8 mouse cellular contexts compared by ENCODE assay signal in genomic region chr12:85598611-85599477, GRCm38 (mm10). TPM values are rescaled to one million over a fixed set of nuclear protein-coding genes. Genes with fewer than 3 reads are reported as not detected.
DNase-seq lines count a peak whose midpoint lies in the region; ATAC-seq and TF ChIP-seq lines count a peak whose summit lies in the region.

Gene Jdp2, plus strand, starts transcription at chr12:85599027.

- peak within 1 kb of the TSS; percentile 77 for H3K27ac ChIP-seq in forebrain, embryonic 14.5 days (ENCODE audit: low read depth, low read length)
- H3K27ac ChIP-seq in neural tube, embryonic 14.5 days (ENCODE audit: low read depth, low read length) = peak within 1 kb of the TSS; percentile 92
- peak within 1 kb of the TSS; percentile 56 for H3K27ac ChIP-seq in testis, adult 2 months (ENCODE audit: control insufficient read depth, insufficient read depth, low read depth, low read length)

- WGBS in forebrain, embryonic 14.5 days = 1% methylated on average over 63 of the region's 90 CpGs
- 1% methylated on average over 56 of the region's 90 CpGs for WGBS in neural tube, embryonic 14.5 days

- intact Hi-C loops in heart, postnatal 10 days (cut with DNase I) = loop anchor here (5.0 kb wide), 2 partner anchors 43 to 67 kb away; no protein-coding TSS in a partner anchor

- TF ChIP-seq POLR2A in testis, adult 2 months (IDR thresholded peaks at IDR 0.05; ENCODE audit: control insufficient read depth, low read depth, low read length) = 0 out of 2 replicates have a peak, but pooled peaks have one; percentile 17

- ATAC-seq in CD4-positive, CD25-positive, alpha-beta regulatory T cell, adult 4 months = peak; percentile 66
- ATAC-seq in cerebellum, adult (ENCODE audit: insufficient number of reproducible peaks, low FRiP score, low TSS enrichment) = peak; percentile 65
- peak; percentile 91 for ATAC-seq in forebrain, embryonic 14.5 days
- ATAC-seq in neural tube, embryonic 14.5 days (ENCODE audit: low read depth) = peak; percentile 89

- H3K4me3 ChIP-seq in forebrain, embryonic 14.5 days (ENCODE audit: low read depth, low read length) = peak within 1 kb of the TSS; percentile 70
- H3K4me3 ChIP-seq in neural tube, embryonic 14.5 days (ENCODE audit: low read depth, low read length) = peak within 1 kb of the TSS; percentile 89
- H3K4me3 ChIP-seq in testis, adult 2 months (ENCODE audit: control insufficient read depth, low read depth, low read length) = peak within 1 kb of the TSS; percentile 82

- H3K9me3 ChIP-seq in forebrain, embryonic 14.5 days (replicated peaks; ENCODE audit: control insufficient read depth, low read length) = no peaks in the 10 kb centered on the region
- no peaks in the 10 kb centered on the region for H3K9me3 ChIP-seq in neural tube, embryonic 14.5 days (ENCODE audit: control insufficient read depth, low read length)

- peak within 1 kb of the TSS; percentile 89 for H3K9ac ChIP-seq in forebrain, embryonic 14.5 days (ENCODE audit: low read length)
- H3K9ac ChIP-seq in neural tube, embryonic 14.5 days (replicated peaks; ENCODE audit: low read depth, low read length) = peak within 1 kb of the TSS; percentile 95

- H3K36me3 ChIP-seq in forebrain, embryonic 14.5 days (ENCODE audit: control insufficient read depth, insufficient read depth, low read length) = no peaks in the 10 kb centered on the region
- H3K36me3 ChIP-seq in neural tube, embryonic 14.5 days (ENCODE audit: control insufficient read depth, insufficient read depth, low read length) = no peaks in the 10 kb centered on the region
- H3K36me3 ChIP-seq in testis, adult 2 months (ENCODE audit: control insufficient read depth, insufficient read depth, low read length) = no peaks in the 10 kb centered on the region

- H3K4me1 ChIP-seq in forebrain, embryonic 14.5 days (ENCODE audit: control insufficient read depth, insufficient read depth, low read length) = peaks cover 6% of the 10 kb centered on the region; the same call in 1 of the 2 replicates
- peaks cover 39% of the 10 kb centered on the region for H3K4me1 ChIP-seq in neural tube, embryonic 14.5 days (ENCODE audit: control insufficient read depth, insufficient read depth, low read length)
- H3K4me1 ChIP-seq in testis, adult 2 months (ENCODE audit: control insufficient read depth, insufficient read depth, low read length) = peaks cover 11% of the 10 kb centered on the region

- 0 out of 2 replicates have a peak, but pooled peaks cover 4% of the 10 kb centered on the region for H3K27me3 ChIP-seq in forebrain, embryonic 14.5 days (replicated peaks; ENCODE audit: control insufficient read depth, insufficient read depth, low read length)
- H3K27me3 ChIP-seq in neural tube, embryonic 14.5 days (ENCODE audit: control insufficient read depth, insufficient read depth, low read length) = no peaks in the 10 kb centered on the region
- H3K27me3 ChIP-seq in testis, adult 2 months (ENCODE audit: control insufficient read depth, insufficient read depth, low read length) = no peaks in the 10 kb centered on the region; the same call in 1 of the 2 replicates

- H3K4me2 ChIP-seq in forebrain, embryonic 14.5 days (ENCODE audit: low read length) = peak within 1 kb of the TSS; percentile 90
- peak within 1 kb of the TSS; percentile 59 for H3K4me2 ChIP-seq in neural tube, embryonic 14.5 days (ENCODE audit: low read depth, low read length)

- no peak for TF ChIP-seq CTCF in testis, adult 2 months (IDR thresholded peaks at IDR 0.05; ENCODE audit: control insufficient read depth, insufficient read depth, insufficient replicate concordance, low read depth, low read length)

- peak; percentile 78 for DNase-seq in forebrain, embryonic 14.5 days (ENCODE audit: low spot score)
- peak; percentile 95 to 96 for DNase-seq in heart, postnatal 10 days
- peak; percentile 94 to 95 for DNase-seq in kidney, postnatal 4 days
- DNase-seq in lung, adult 18-20 months = peak; percentile 97 to 98

RNA-seq across cellular contexts. Expression of gene Jdp2, which starts in this region (rescaled TPM):
- polyA plus RNA-seq in CD4-positive, CD25-positive, alpha-beta regulatory T cell, adult 4 months (2017; shearing (Covaris generic)) = under 1 TPM in 1 of 2 experiments, not detected in 1; 0.20 TPM
- polyA plus RNA-seq in forebrain, embryonic 14.5 days (2014; fragmentation: Nextera tagmentation; extraction: Ambion mirVana) = 0.24 TPM in 1 of 2 replicates, not detected in the other
- total RNA-seq in heart, postnatal 10 days (2021) = 10 to 100 TPM; 12.6 to 20.2 TPM
- polyA plus RNA-seq in neural tube, embryonic 14.5 days (2014; fragmentation: Nextera tagmentation; extraction: Ambion mirVana) = 1.5 and 2.9 TPM in 2 replicates
- polyA plus RNA-seq in testis, adult 2 months (2012; rRNA removed) = 0.81 and 0.91 TPM in 2 replicates

Comparison
In these comparisons a context has a peak if more than half of its experiments do, and no peak if none do; other contexts are left out.
1. Peak in every context shown above with its lines: DNase-seq, ATAC-seq, H3K4me3 ChIP-seq and H3K27ac ChIP-seq.
2. Peak in ATAC-seq in CD4-positive, CD25-positive, alpha-beta regulatory T cell, adult 4 months; RNA of the gene not detected or under 1 TPM.
3. Peak in DNase-seq, ATAC-seq, H3K4me3 ChIP-seq, H3K27ac ChIP-seq, H3K9ac ChIP-seq and H3K4me2 ChIP-seq in forebrain, embryonic 14.5 days; RNA of the gene not detected or under 1 TPM.